Mouse (Mus musculus) neural tube, embryonic 13.5 days (tissue): ENCODE results near the gene Iqub. TPM values are rescaled to one million over a fixed set of nuclear protein-coding genes. Genes with fewer than 3 reads are reported as not detected.

Experiments
- ATAC-seq: fragments of 200-750 bp; cut with Nextera tagmentation; 2 replicates; pipeline ENCODE4 v1.8.0; 2017; ENCODE audit warnings: low read depth, mild to moderate bottlenecking, moderate TSS enrichment, moderate library complexity
- H3K27ac ChIP-seq: fragments of 300-500 bp; sonication (generic); replicated peaks from 2 replicates; pipeline ENCODE4 v1.5.1; 2015; ENCODE audit warnings: moderate library complexity, mild to moderate bottlenecking, inconsistent platforms
- H3K27me3 ChIP-seq: fragments of 300-500 bp; sonication (generic); 2 replicates; pipeline ENCODE4 v1.6.1; 2015; ENCODE audit warnings: mild to moderate bottlenecking, inconsistent platforms
- H3K36me3 ChIP-seq: fragments of 300-500 bp; sonication (generic); 2 replicates; pipeline ENCODE4 v1.6.1; 2015; ENCODE audit warnings: mild to moderate bottlenecking, inconsistent platforms
- H3K4me1 ChIP-seq: fragments of 300-500 bp; sonication (generic); replicated peaks from 2 replicates; pipeline ENCODE4 v1.6.1; 2015; ENCODE audit warnings: inconsistent platforms
- H3K4me2 ChIP-seq: fragments of 300-500 bp; sonication (generic); 2 replicates; pipeline ENCODE4 v1.6.1; 2015; ENCODE audit warnings: inconsistent platforms, mild to moderate bottlenecking, moderate library complexity
- H3K4me3 ChIP-seq: fragments of 300-500 bp; sonication (generic); 2 replicates; pipeline ENCODE4 v1.5.1; 2015; ENCODE audit warnings: mild to moderate bottlenecking, inconsistent platforms
- H3K9ac ChIP-seq: fragments of 300-500 bp; sonication (generic); 2 replicates; pipeline ENCODE4 v1.6.1; 2015; ENCODE audit warnings: moderate library complexity, mild to moderate bottlenecking, inconsistent platforms
- H3K9me3 ChIP-seq: fragments of 300-500 bp; sonication (generic); 2 replicates; pipeline ENCODE4 v1.6.1; 2016; ENCODE audit warnings: inconsistent platforms
- WGBS: fragments of 180-500 bp; shearing (Covaris S2); methylation state at CpG from one replicate; pipeline ENCODE4 v1.1.7; 2015; 5-methylcytosine and 5-hydroxymethylcytosine counted together
- polyA plus RNA-seq: library from polyadenylated mRNA; unstranded; fragments of >200 nt; fragmentation: Nextera tagmentation; extraction: Ambion mirVana; gene quantifications from 2 replicates; pipeline ENCODE4 v1.2.1, GENCODE M21; 2015

Gene Iqub
- polyA plus RNA-seq, 1 experiment from 2014 or later: 0.61 TPM

- no peak overlapping the region for H3K9ac ChIP-seq
- H3K36me3 ChIP-seq: no peaks in the 10 kb centered on the region
- ATAC-seq: no peak
- H3K4me1 ChIP-seq: no peaks in the 10 kb centered on the region
- 79% methylated on average over 22 of the region's 22 CpGs for WGBS
- H3K4me2 ChIP-seq: no peak overlapping the region
- H3K9me3 ChIP-seq: no peaks in the 10 kb centered on the region
- no peaks in the 10 kb centered on the region for H3K27me3 ChIP-seq
- no peak overlapping the region for H3K4me3 ChIP-seq
- no peak overlapping the region for H3K27ac ChIP-seq
Observed at GRCm38 (mm10) chr6:24451026-24451821, 63.6 kb downstream of the Iqub start.

- ATAC-seq: no peak
- Histone ChIP-seq H3K27ac (no peak overlapping the region), H3K9ac (no peak overlapping the region), H3K4me3 (no peak overlapping the region), H3K4me2 (no peak overlapping the region), H3K36me3 (no peaks in the 10 kb centered on the region), H3K4me1 (no peaks in the 10 kb centered on the region), H3K27me3 (no peaks in the 10 kb centered on the region), H3K9me3 (no peaks in the 10 kb centered on the region)
- 91% methylated on average over 6 of the region's 6 CpGs for WGBS
Observed at GRCm38 (mm10) chr6:24450241-24450640, 64.6 kb downstream of the Iqub start.

GRCm38 (mm10) chr6:24416056-24416455, 98.8 kb downstream of the Iqub start:
- Histone ChIP-seq H3K27me3 (no peaks in the 10 kb centered on the region), H3K4me2 (no peak overlapping the region), H3K4me1 (no peaks in the 10 kb centered on the region), H3K36me3 (no peaks in the 10 kb centered on the region), H3K4me3 (no peak overlapping the region), H3K9me3 (no peaks in the 10 kb centered on the region), H3K27ac (no peak overlapping the region), H3K9ac (no peak overlapping the region)
- WGBS: 83% methylated on average over 11 of the region's 11 CpGs
- no peak for ATAC-seq

GRCm38 (mm10) chr6:24415500-24415899, 99.4 kb downstream of the Iqub start:
- H3K4me1 ChIP-seq: no peaks in the 10 kb centered on the region
- no peak overlapping the region for H3K4me2 ChIP-seq
- ATAC-seq: no peak
- H3K4me3 ChIP-seq: no peak overlapping the region
- H3K9ac ChIP-seq: no peak overlapping the region
- no peak overlapping the region for H3K27ac ChIP-seq
- no peaks in the 10 kb centered on the region for H3K36me3 ChIP-seq
- no peaks in the 10 kb centered on the region for H3K9me3 ChIP-seq
- H3K27me3 ChIP-seq: no peaks in the 10 kb centered on the region
- WGBS: 80% methylated on average over 1 of the region's 1 CpGs

- ATAC-seq: no peak
- no peak overlapping the region for H3K4me2 ChIP-seq
- no peaks in the 10 kb centered on the region for H3K9me3 ChIP-seq
- 61% methylated on average over 11 of the region's 11 CpGs for WGBS
- no peaks in the 10 kb centered on the region for H3K4me1 ChIP-seq
- no peak overlapping the region for H3K27ac ChIP-seq
- H3K4me3 ChIP-seq: no peak overlapping the region
- no peaks in the 10 kb centered on the region for H3K36me3 ChIP-seq
- no peak overlapping the region for H3K9ac ChIP-seq
- H3K27me3 ChIP-seq: no peaks in the 10 kb centered on the region
Observed at GRCm38 (mm10) chr6:24408573-24409427, 106.1 kb downstream of the Iqub start.

- Histone ChIP-seq H3K4me1 (no peaks in the 10 kb centered on the region), H3K9ac (no peak overlapping the region), H3K36me3 (no peaks in the 10 kb centered on the region), H3K27me3 (no peaks in the 10 kb centered on the region), H3K4me3 (no peak overlapping the region), H3K9me3 (no peaks in the 10 kb centered on the region), H3K27ac (no peak overlapping the region), H3K4me2 (no peak overlapping the region)
- 67% methylated on average over 3 of the region's 3 CpGs for WGBS
- no peak for ATAC-seq
Observed at GRCm38 (mm10) chr6:24407743-24408142, 107.1 kb downstream of the Iqub start.

- ATAC-seq: no peak
- H3K4me1 ChIP-seq: no peaks in the 10 kb centered on the region
- 87% methylated on average over 4 of the region's 4 CpGs for WGBS
- H3K9ac ChIP-seq: no peak overlapping the region
- H3K4me3 ChIP-seq: no peak overlapping the region
- no peaks in the 10 kb centered on the region for H3K36me3 ChIP-seq
- H3K9me3 ChIP-seq: no peaks in the 10 kb centered on the region
- H3K4me2 ChIP-seq: no peak overlapping the region
- no peak overlapping the region for H3K27ac ChIP-seq
- H3K27me3 ChIP-seq: no peaks in the 10 kb centered on the region
Observed at GRCm38 (mm10) chr6:24397237-24397647, 117.6 kb downstream of the Iqub start.

Other genes with a start within 250 kb of the Iqub start
- gene Ndufa5, start 12.9 kb upstream of the Iqub start, polyA plus RNA-seq: 458 and 481 TPM in 2 replicates
- not detected in 2 replicates for gene Asb15, start 13.1 kb upstream of the Iqub start, polyA plus RNA-seq
- gene Lmod2, start 82.7 kb upstream of the Iqub start, polyA plus RNA-seq: 0.15 and 0.19 TPM in 2 replicates
- gene Wasl, start 149.9 kb upstream of the Iqub start, polyA plus RNA-seq: 50.1 and 63.0 TPM in 2 replicates
- not detected in 2 replicates for gene Hyal6, start 218.2 kb upstream of the Iqub start, polyA plus RNA-seq
- not detected in 2 replicates for gene Hyal4, start 233.3 kb upstream of the Iqub start, polyA plus RNA-seq